Mouse (Mus musculus) E14TG2a.4 (cell line): ENCODE measurements around the gene Lcn9.

ENCODE experiments used
- H3K27me3 ChIP-seq: 2 replicates; pipeline ENCODE4 v1.6.1; 2014; ENCODE audit warnings: low read length, control low read depth; ENCODE audit not compliant: insufficient read depth
- H3K36me3 ChIP-seq: 2 replicates; pipeline ENCODE4 v1.6.1; 2014; ENCODE audit warnings: low read length, control low read depth; ENCODE audit not compliant: insufficient read depth
- H3K4me1 ChIP-seq: replicated peaks from 2 replicates; pipeline ENCODE4 v1.6.1; 2014; ENCODE audit warnings: low read depth, low read length, control low read depth
- H3K4me3 ChIP-seq: replicated peaks from 2 replicates; pipeline ENCODE4 v1.5.1; 2014; ENCODE audit warnings: mild to moderate bottlenecking, low read length
- H3K9me3 ChIP-seq: 2 replicates; pipeline ENCODE4 v1.6.1; 2014; ENCODE audit warnings: low read length, control low read depth
- CTCF ChIP-seq: conservative IDR thresholded peaks from 2 replicates; pipeline ENCODE4 v1.5.1; 2014; ENCODE audit warnings: low read length
- NANOG ChIP-seq: IDR thresholded peaks from 2 replicates; pipeline ENCODE4 v1.6.1; 2014; ENCODE audit warnings: borderline replicate concordance, low read length, mixed read lengths
- POU5F1 ChIP-seq: IDR thresholded peaks from 2 replicates; pipeline ENCODE4 v1.6.1; 2014; ENCODE audit warnings: low read length, borderline replicate concordance

The Lcn9 gene

GRCm38 (mm10) chr2:25862038-25862437 is 39.1 kb downstream of the Lcn9 start:
- no peak overlapping the region for H3K4me3 ChIP-seq
- peaks cover 3% of the 10 kb centered on the region; the same call in 1 of the 2 replicates for H3K9me3 ChIP-seq

GRCm38 (mm10) chr2:25862696-25863270 is 39.8 kb downstream of the Lcn9 start:
- peaks cover 13% of the 10 kb centered on the region for H3K4me1 ChIP-seq
- no peaks in the 10 kb centered on the region for H3K36me3 ChIP-seq
- TF ChIP-seq POU5F1 (no peak), CTCF (no peak), NANOG (no peak)
- H3K9me3 ChIP-seq, result no peaks in the 10 kb centered on the region
- H3K27me3 ChIP-seq, result peaks cover 56% of the 10 kb centered on the region
- H3K4me3 ChIP-seq, result peak overlapping the region; percentile 83; the same call in 1 of the 2 replicates

More at GRCm38 (mm10) chr2:25862038-25862437, 39.1 kb downstream of the Lcn9 start:
- H3K36me3 ChIP-seq, result no peaks in the 10 kb centered on the region
- no peak for TF ChIP-seq NANOG
- TF ChIP-seq POU5F1, result no peak
- TF ChIP-seq CTCF, result no peak
- peaks cover 49% of the 10 kb centered on the region for H3K27me3 ChIP-seq
- peaks cover 13% of the 10 kb centered on the region for H3K4me1 ChIP-seq

DNA sequence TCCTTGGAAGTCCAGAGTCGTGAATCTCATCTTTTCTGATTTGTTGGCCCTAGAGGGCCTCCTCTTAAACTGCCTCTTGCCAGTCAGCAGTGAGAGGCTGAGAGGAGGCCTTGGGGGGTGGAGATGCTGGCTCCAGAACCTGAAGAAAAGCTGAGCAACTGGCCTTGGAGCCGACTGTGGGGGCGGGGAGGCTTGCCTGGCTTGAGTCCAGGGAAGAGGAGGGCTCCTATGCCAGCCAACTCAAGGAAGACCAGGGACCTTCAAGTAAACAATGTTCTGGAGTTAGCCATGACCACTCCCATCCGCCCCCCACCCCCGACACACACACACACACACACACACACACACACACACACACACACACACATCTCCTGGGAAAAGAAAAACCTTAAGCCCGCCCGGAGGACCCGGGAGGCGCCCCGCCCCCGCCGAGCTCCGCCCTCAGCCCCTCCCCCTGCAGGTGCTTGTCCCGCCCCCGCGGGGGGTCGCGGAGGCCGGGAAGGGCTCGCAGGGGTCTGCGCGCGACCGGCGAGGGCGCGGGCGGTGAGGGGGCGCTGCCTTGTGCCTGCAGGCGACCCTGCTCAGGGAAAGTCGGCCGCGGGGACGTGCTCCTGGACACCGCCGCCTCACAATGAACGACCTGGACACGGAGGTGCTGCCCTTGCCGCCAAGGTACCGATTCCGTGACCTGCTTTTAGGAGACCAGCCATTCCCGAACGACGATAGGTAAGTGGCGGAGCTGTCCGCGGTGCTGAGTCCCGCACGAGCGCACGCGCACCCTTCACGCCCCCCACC is 40.6 kb downstream of the Lcn9 start, which contains the start of gene Kcnt1:
Gene Kcnt1, plus strand, starts transcription at position 398 of the 795 bp plus-strand sequence.
- Histone ChIP-seq H3K4me1 (peaks cover 13% of the 10 kb centered on the region), H3K36me3 (no peaks in the 10 kb centered on the region), H3K27me3 (peaks cover 61% of the 10 kb centered on the region), H3K4me3 (peak within 1 kb of the TSS; percentile 83), H3K9me3 (no peaks in the 10 kb centered on the region)
- TF ChIP-seq CTCF (no peak), NANOG (no peak), POU5F1 (no peak)

DNA sequence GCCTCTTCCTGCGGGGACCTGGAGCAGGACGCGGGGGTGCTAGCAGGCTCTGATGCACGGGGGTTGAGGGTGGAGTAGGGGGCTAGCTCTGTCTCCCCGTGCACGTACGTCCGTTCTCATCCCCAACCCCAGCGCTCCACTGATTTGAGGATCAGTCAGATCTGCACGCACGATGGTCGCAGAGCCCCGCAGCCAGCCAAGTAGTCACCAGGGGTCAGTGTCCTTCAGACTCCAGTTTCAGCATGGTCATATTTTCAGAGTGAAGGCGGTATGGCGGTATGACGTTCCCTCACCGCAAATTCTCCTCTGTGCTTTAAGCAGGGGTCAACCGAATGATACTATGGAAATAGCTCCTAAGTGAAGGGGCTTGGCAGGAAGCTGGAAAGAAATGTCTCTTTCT is 41.3 kb downstream of the Lcn9 start:
- Histone ChIP-seq H3K9me3 (no peaks in the 10 kb centered on the region), H3K36me3 (no peaks in the 10 kb centered on the region), H3K4me1 (peaks cover 13% of the 10 kb centered on the region), H3K4me3 (peak overlapping the region; percentile 83), H3K27me3 (peaks cover 65% of the 10 kb centered on the region)
- TF ChIP-seq CTCF, result no peak
- no peak for TF ChIP-seq NANOG
- no peak for TF ChIP-seq POU5F1

DNA sequence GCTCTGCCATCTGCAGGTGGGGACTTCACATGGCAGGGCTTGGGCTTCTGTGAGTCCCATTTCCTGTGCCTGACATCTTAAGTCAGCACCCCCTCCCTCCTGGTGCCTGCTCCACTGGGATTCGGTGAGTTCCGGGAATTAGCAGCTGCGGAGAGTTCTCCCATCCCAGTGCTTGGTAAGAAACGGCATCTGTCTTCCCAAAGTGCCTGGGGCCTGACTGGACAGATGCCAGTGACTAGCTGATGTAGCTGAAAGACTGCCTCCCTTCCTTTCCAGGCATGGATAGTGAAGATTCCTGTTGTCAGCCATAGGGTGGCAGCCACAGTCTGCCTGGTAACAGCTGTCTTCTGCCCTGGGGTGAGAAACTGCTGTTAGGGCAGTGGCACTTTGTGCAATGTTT is 42.5 kb downstream of the Lcn9 start:
- H3K36me3 ChIP-seq, result no peaks in the 10 kb centered on the region
- H3K9me3 ChIP-seq, result no peaks in the 10 kb centered on the region
- no peak overlapping the region for H3K4me3 ChIP-seq
- peaks cover 13% of the 10 kb centered on the region for H3K4me1 ChIP-seq
- peaks cover 65% of the 10 kb centered on the region for H3K27me3 ChIP-seq
- no peak for TF ChIP-seq NANOG
- TF ChIP-seq CTCF, result no peak

GRCm38 (mm10) chr2:25866656-25867055 is 43.7 kb downstream of the Lcn9 start:
- no peaks in the 10 kb centered on the region for H3K36me3 ChIP-seq
- H3K4me3 ChIP-seq, result no peak overlapping the region
- peaks cover 13% of the 10 kb centered on the region for H3K4me1 ChIP-seq
- no peaks in the 10 kb centered on the region for H3K9me3 ChIP-seq
- H3K27me3 ChIP-seq, result peaks cover 70% of the 10 kb centered on the region
- no peak for TF ChIP-seq POU5F1
- no peak for TF ChIP-seq NANOG
- no peak for TF ChIP-seq CTCF
